Mouse (Mus musculus): ENCODE results near the gene Tmem165. TPM values are rescaled to one million over a fixed set of nuclear protein-coding genes. Genes with fewer than 3 reads are reported as not detected.
A peak's percentile ranks its signal among the peaks of the same experiment; 100 is the strongest.

Tmem165 gene
- total RNA-seq, 2 experiments from 2014 or later = 15.5 to 16.4 TPM

DNA sequence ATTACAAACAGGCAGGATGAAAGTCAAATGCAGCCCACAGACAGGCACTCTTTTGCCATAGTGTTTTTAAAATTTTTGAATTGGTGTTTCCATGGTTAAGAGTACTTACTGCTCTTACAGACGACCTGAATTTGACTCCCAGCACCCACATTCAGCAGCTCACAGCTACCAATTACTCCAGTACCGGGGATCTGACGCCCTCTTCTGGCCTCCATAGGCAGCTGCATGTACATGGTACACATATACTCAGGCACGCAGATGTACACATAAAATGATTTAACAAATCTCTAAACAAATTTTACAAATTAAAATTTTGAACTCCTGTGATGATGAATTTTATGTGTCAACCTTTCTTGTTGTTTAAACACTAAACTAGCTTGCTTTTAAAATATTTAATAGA is 13.2 kb upstream of the Tmem165 start:
- no peak for DNase-seq (ENCODE audit: low spot score)

DNA sequence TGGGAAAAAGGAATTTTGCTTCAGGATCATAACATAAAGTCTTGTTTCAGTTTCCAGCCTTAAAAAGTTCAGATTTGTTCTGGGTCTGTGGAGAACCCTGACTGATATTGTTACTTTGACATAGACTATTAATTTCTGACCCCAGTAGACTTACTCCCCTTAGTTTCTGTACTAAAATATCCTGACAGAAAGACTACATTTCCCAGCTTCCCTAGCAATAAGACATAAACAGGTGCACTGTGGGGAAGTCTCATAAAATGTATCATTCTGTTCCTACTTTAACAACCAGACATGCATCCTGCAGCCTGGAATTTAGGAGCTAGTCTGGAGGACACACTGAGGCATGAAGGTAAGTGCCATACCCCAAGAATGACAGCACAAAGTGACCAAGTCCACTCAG is 12.6 kb upstream of the Tmem165 start:
- DNase-seq (ENCODE audit: low spot score) = no peak

DNA sequence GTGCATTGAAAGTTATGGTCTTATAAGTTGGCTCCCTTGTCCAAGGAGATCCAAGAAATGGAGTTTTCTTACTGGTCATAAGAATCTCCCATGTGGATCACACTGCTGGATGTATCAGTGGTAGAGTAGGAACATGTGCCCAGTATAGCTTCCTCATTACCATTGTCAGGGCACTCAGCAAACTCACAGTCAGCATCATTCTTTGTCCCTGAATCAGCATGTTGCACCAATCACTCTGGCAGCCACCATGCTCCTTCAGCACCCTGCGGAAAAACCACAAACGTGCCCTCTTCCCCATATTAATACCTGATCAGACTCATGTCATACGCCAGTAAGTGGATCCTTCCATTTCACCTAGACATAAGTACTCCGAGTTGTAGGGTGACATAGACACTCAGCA is 8.6 kb upstream of the Tmem165 start:
- no peak for DNase-seq (ENCODE audit: low spot score)

DNA sequence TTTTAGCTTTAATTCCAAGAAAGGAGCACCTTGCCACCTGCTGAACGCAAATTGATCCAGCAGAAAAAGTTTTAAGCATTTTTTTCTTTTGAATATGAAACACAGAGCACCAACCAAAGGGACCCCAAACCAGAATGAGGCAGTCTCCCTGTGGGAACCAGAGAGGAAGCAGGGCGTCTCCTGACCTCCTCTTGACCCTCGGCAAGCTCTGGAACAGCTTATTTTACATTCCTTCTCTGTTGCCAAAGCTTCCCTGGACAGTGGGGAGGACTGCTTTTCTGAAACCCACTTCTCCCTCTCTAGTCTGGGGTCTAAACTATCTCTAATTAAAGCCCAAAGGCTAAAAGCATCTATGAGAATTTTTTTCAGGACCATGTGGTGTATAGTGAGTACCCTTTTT is 7.3 kb upstream of the Tmem165 start:
- no peak for DNase-seq (ENCODE audit: low spot score)

DNA sequence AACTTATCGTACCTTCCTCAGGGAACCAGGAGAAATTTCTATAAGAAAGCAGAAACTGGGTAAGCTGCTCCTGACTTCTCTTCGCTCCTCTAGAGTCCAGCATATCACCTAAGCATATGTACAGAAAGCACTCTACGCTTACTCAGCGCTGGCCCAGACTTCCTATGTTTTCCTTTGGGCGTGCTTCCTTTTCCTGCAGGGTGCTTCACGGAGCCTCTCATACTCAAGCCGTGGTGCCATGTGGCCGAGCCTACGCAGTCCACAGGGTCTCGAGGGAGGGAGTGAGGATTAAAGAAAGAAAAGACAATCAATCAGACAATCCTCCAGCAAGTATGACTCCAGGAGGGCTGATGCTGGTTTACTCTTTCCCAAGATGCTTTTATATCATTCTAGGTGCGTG is 6.8 kb upstream of the Tmem165 start:
- no peak for DNase-seq (ENCODE audit: low spot score)

DNA sequence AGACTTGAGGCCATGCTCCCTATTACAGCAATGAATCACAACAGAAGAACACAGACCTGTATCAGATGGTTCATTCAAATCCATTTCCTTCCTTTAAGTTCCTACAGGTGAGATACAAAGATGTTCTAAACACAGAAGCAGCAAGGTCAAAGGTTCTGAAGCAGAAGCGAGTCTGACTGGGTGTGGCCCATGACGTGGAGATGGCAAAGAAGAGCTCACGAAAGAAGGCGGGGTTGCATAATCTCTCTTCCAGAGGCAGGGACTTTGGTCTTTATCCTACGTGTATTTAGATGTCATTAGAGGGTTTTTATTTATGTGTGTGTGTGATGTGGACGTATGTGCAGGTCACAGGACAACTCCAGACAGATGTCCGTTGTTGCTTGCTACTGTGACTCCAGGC is 6.0 kb upstream of the Tmem165 start:
- DNase-seq (ENCODE audit: low spot score) = no peak

DNA sequence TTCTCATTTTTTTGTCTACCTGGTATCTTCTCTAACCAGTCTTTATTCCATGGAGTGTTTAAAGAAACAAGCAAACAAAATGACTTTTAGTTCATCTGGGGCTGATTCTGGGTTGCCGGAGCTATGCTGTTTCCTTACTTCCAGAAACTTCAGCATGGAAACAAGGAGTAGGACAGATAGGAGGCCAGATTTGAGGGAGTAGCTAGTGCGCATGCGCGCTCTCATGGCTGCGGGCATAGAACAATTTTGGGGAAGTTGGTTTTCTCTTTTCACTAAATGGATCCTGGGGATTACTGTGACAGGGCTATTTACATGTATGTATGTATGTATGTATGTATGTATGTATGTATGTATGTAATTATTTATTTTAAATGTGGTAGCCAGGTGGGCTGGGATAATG is 4.5 kb upstream of the Tmem165 start:
- no peak for DNase-seq (ENCODE audit: low spot score)

DNA sequence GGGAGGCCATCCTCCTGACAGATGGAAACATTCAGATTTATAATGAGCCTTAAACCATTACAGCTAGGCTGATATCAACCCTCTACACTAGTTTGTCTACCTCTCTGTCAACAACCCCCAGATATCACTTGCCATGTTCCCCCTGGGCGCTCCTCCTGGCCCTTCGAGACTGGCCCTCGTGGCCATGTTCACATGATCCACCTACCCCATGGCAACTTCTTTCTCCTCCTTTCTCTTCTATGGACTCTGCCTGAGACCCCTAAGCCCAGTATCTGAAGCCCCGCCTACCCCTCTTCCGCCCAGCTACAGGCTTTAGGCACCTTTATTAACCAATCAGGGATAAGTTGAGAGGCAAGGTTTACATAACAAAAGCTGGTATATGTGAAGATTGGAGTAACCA is 3.9 kb upstream of the Tmem165 start:
- no peak for DNase-seq (ENCODE audit: low spot score)

DNA sequence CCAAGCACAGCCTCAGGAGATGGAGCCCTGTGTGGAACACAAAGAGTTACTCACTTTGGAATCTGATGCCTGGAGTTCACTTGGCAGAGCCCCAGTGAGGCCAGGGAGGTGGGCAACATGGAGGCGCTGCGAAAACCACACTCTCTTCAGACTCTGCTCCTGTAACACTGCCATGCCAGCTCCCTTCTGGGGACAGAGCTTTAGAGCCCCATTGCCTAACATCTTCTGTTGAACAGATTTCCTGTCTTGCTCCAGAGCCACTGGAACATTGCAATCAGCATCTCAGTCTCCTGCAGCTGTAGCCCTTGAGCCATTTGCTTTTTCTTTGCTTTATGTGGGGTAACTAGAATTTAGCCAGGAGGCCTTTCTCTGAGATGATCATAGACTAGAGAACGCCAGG is 1.4 kb upstream of the Tmem165 start:
- no peak for DNase-seq (ENCODE audit: low spot score)

DNA sequence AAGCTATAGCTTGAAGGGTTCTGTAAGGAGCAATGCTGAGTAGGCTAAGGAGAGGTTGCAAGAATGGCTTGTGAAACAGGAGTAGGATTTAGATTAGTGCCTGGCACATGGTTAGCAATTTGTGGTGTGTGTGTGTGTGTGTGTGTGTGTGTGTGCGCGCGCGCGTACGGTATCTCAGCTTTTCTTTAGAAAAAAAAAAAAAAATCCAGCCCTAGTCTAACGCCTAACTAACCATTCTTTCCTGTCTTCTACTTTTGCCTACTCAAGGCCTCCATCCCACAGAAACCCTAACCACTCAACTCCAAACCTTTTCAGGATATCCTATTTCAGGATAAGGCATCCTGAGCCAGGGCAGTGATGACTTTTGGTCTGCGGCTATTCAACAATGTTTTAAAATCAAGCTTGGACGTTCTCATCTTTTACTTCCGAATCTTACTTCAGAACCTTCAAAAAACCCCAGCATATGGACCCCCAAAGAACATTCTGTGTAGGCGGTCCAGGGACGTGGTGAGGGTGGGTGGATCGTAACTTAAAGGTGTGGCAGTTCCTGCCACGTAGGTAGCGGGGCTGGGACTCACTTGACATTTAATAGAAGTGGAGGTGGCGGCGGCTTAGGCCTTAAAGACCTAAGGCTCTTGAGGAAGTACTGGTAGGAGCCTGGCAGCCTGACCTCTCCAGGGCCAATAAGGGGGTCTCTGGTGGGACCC is 484 bp upstream of the Tmem165 start:
- DNase-seq (ENCODE audit: low spot score) = no peak

DNA sequence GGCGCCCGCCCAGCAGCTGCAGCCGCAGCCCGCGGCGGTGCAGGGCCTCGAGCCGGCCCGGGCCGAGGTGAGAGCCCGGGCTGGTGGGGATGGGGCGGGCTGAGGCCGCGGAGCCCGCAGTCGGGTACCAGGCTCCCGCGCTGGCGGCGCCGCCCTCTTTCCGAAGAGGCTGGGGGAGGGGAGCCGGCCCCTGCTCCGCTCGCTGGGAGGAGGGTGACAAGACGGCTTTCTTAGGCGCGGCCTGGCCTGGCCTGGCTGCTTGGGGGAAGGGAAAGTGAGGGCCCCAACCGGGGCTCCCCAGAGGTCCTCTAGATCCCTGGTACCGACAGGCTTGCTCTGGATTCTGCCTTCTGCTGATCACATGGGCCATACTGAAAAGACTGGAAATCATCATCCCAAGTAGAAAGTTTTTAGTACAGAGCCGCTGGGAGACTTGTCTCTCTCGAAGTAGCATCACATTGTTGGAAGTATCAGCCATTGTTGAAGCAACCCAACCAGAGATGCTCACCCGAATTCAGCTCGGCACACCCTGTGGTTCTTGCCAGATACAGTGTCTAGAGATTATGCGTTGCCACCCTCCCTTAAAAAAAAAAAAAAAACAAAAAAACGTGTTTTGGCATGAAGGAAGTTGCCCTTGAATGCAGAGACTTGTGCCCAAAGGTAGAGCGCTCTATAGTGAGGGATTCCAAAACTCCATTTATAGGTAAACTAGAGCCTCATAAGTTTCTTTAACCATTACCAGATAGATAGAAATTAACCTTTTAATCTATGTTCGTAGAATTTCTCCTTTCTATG is 803 bp downstream of the Tmem165 start:
- DNase-seq (ENCODE audit: low spot score) = peak; percentile 30

DNA sequence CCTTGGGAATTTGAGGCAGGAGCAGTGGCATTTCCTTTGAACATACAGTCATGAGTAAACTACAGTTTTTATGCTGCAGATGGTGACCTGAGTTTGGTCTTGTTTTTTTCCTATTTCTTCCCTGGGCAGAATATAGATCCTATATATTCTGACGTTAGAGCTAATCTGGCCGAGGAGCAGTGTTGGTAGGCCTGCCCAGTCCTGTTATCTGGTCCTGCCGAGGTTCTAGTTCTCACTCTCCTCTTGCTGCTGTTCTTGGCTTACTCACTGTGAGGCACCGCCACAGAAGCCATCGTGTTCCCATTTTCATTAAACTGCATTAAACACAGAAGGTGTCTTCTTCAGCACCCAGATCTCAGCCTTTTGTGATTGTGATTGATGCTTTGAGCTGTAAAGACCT is 4.2 kb downstream of the Tmem165 start:
- DNase-seq (ENCODE audit: low spot score) = no peak

DNA sequence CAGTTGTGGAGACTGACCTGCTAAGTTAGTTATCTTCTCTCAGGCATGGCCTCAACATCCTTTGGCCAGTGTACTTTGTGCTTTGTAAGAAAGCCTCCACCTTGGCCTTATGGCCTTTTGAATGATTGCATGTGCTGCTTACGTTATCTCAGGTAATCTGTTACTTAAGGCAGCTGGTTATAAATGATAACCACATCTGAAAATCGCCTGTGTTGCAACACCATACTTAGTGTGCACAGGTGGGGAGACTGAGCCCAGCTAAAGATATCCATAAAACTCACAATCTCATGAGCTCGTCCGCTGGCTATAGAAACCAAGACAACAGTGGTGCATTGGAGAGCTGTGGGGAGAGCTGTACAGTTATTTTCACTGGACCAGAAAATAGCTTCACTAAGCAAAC is 6.9 kb downstream of the Tmem165 start:
- no peak for DNase-seq (ENCODE audit: low spot score)

DNA sequence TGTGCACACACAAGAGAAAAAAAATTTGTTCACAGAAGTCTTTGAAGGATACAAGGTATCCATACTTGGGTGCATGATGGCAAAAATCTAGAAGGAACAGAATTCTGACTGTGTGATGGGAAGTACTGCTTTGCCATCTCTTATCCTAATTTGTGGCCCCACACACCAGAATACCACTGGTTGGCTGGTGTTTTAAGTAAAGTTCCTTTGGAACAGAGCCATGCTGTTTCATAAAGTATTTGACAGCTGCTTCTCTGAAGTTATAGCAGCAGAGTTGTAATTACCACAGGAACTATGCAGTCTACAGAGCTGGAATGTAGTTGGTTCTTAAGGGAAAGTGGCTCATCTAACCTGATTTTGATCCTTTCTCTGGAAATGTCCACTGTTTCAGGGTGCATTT is 9.4 kb downstream of the Tmem165 start:
- no peak for DNase-seq (ENCODE audit: low spot score)

DNA sequence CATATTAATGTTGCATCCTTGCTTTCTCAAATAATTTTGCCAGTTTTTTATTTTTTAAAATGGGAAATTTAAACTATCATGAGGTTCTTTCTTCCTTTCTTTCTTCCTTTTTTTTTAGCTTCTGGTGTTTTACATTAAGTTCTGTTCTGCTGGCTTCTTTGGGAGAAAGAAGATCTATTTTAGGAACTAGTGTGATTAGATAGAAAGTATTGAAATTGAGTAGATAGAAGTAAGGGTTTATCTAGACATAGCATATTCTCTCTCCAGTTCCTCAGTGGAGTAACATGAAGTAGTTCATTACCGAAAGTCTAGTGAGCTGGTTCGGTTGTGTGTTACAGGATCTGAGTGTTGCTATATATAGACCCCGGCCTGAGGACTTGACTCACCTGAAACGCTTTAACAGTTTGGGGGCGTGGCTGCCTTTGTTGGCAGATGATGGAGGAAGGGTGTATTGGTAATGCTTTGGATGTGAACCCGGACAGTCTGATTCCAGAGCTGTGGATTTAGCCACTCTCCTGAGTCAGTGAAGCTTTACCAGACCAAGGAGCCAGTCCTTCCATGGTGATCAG is 10.8 kb downstream of the Tmem165 start:
- DNase-seq (ENCODE audit: low spot score) = no peak

DNA sequence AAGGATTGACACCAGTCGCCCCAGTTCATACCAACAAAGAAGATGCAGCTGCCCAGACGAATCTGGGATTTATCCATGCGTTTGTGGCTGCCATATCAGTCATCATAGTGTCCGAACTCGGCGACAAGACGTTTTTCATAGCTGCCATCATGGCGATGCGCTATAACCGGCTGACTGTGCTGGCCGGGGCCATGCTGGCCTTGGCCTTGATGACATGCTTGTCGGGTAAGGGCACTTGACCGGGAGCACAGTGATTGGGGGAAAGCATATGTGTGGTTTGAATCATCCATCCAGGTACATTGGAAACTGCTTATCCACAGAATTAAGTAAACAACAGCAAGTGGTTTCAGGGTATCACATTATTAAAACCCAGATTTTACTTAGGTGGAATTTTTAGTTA is 15.7 kb downstream of the Tmem165 start:
- DNase-seq (ENCODE audit: low spot score) = no peak

DNA sequence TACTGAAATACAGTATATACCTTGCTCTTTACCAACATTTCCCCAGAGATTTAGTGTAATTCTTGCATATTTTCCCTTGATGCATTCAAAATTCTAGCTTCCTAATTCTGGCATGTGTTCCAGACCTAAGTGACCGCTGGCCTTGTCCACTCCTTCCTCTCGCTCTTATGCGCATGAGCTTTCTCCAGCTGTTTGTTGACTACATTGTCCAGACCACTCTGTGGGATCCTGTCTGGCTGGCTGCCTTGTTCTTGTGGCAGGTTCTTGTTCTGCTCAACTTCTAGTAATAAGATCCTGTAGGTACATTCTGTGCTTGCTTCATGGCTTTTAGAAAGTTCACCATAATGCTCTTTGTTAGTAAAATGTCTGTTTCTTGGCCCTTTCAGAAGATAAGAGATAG is 19.5 kb downstream of the Tmem165 start:
- DNase-seq (ENCODE audit: low spot score) = no peak

DNA sequence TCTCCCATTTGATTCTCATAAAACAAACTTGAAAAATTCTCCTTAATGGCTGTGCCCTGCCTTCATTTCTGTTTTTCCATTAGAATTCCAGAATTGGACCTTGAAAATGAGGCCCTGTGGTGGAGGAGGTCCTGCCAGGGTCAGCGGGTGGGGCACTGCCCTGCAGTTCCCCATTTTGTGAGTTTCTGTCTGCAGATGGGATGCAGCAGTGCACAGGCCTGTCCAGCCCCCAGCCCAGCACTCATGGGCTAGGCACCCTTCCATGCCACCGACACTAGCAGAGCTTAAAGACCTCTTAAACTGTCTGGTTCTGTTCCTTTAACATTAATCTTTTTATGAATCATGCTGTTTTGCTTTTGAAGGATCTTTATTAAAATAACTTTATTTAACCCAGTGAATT is 22.2 kb downstream of the Tmem165 start:
- DNase-seq (ENCODE audit: low spot score) = no peak

DNA sequence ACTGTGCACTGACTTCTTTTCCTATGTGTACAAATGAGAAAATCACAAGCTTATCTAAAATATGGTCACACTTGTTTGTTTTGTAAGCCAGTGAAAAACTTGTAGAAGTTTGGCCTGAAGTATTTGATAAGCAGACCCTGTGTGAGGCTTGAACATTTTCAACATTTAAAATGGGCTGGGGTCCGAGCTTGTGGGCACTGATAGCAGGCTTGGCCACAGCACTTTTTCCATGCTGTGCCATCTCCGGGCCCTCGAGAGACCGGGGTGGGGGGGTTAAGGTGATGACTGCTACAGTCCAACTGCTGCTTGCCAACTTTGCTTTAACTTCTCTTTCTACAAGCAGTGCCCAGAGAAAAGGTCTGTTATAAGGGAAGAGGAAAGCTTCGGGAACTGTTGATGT is 24.4 kb downstream of the Tmem165 start:
- no peak for DNase-seq (ENCODE audit: low spot score)

DNA sequence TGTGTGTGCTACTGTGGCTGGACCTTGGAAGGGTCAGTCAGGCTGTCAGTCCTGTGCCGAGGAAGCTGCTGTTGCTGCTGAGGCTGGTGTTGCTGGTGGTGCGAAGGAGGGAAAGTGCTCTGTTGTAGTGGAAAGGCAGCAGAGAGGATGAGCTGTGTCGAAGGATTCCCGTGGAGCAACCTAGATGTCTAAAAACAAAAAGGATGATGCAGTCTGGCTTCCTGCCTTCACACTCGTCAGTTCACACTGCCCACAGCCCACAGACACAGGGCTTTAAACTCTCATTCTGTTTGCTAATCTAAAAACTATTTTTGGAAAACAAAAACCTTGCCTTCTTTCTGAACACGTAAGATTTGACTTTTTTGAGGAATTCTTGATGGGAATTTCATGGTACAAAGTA is 33.0 kb downstream of the Tmem165 start:
- DNase-seq (ENCODE audit: low spot score) = no peak

DNA sequence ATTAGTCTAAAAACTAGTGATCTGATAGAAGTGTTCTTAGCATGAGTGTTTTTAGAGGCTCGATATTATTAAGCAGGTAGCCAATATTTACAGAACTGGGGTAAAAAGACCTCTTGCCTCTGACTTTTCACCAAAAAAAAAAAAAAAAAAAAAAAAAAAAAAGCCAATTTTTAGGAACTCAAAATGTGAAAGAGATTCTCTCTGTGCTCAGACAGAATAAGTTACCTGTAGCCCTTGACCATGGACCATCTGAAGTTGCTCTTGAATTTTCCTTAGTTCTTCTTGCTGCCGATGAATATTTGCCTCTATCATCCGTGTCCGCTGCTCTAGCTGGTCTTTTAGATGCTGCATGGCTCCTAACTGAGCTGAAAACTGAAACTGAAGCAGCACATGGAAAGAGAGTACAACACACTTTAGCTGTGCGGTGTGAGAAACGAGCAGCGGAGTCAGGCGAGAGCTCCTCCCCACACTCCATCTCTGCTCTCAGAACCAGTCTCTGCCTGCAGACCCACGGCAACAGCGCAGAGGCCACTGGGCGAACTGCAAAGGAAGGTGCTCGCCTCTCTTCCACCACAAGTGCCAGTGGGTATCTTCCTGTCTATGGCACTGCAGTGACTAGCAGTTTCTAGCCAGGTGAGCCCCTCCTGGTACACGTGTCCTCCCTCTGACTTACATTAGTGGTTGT is 47.6 kb downstream of the Tmem165 start:
- DNase-seq (ENCODE audit: low spot score) = no peak

DNA sequence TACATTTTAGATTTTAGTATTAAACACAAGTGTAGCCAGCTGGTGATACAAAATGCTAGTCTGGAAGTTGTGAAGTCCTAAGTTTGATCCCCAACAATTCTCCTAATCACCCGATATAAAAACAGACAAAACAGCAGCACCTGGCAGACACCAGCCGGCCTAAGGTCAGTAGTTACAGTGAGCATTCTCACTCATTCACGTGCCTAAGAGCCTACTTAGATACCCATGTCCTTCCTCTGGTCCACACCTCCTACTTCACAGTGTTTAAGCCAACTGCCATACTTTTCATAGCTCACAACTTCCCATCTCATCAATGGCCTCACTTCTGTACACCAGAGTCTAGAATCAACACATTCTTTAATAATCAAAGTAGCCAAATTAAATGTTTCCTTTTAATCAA is 59.6 kb downstream of the Tmem165 start:
- no peak for DNase-seq (ENCODE audit: low spot score)
